Mouse (Mus musculus): ENCODE measurements around the gene Actn4. TPM values are rescaled to one million over a fixed set of nuclear protein-coding genes. Genes with fewer than 3 reads are reported as not detected.

Gene Actn4
- polyA plus RNA-seq (2015; fragmentation: Nextera tagmentation; extraction: Ambion mirVana): 319 and 341 TPM in 2 replicates

GRCm38 (mm10) chr7:28961927-28962670 lies at the start of gene Actn4:
Actn4 (minus strand) TSS chr7:28962340.
- Histone ChIP-seq H3K27ac (peak within 1 kb of the TSS; percentile 88), H3K9me3 (no peaks in the 10 kb centered on the region), H3K36me3 (no peaks in the 10 kb centered on the region), H3K27me3 (replicated peaks) (no peaks in the 10 kb centered on the region), H3K4me1 (peaks cover 47% of the 10 kb centered on the region), H3K9ac (peak within 1 kb of the TSS; percentile 90), H3K4me3 (replicated peaks) (peak within 1 kb of the TSS; percentile 82), H3K4me2 (peak within 1 kb of the TSS; percentile 69)
- WGBS: under 1% methylated on average over 76 of the region's 76 CpGs
- peak; percentile 91 for ATAC-seq (ENCODE audit: insufficient read depth, low FRiP score, low read depth)

DNA sequence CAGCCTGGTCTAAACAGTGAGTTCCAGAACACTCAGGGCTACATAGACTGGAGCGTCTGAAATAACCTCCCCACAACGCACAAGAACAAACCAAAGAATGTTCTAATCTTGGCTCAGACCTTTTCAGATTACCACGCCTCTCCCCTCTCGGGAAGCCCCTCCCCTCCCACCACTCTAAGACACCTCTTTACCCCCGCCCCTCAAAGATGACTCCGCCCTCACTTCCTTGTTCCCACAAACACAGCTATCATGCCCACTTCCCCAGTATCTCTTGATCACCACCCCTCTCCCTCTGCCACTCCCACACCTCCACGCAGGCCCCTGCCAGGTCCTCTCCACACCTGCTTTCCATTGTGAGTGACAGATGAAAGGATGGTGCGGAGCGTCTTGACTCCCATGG lies 46.6 kb upstream of the Actn4 start:
- H3K4me1 ChIP-seq: no peaks in the 10 kb centered on the region
- H3K27me3 ChIP-seq (replicated peaks): no peaks in the 10 kb centered on the region
- H3K9me3 ChIP-seq: no peaks in the 10 kb centered on the region
- no peak overlapping the region for H3K4me3 ChIP-seq (replicated peaks)
- ATAC-seq (ENCODE audit: insufficient read depth, low FRiP score, low read depth): no peak; the same call in 1 of the 2 replicates
- 68% methylated on average over 9 of the region's 9 CpGs for WGBS
- H3K27ac ChIP-seq: no peak overlapping the region
- H3K9ac ChIP-seq: no peak overlapping the region
- H3K36me3 ChIP-seq: no peaks in the 10 kb centered on the region
- no peak overlapping the region for H3K4me2 ChIP-seq

DNA sequence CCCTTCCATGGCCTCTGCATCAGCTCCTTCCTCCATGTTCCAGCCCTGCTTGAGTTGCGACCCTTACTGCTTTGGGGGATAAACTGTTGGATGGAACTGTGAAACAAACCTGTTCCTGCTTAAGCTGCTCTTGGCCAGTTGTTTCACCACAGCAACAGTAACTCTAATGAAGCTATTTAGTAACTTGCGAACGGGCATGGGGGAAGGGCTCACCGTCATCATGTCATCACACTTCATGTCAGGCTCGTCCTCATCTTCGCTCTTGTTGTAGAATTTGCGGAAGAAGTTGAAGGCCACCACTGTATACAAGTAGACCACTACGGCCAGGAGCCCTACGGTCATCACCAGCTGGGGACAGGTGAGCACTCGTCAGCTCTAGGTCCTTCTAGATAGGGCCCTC lies 46.0 kb upstream of the Actn4 start:
- Histone ChIP-seq H3K4me1 (no peaks in the 10 kb centered on the region), H3K4me3 (replicated peaks) (no peak overlapping the region), H3K27me3 (replicated peaks) (no peaks in the 10 kb centered on the region), H3K9ac (no peak overlapping the region), H3K4me2 (no peak overlapping the region), H3K9me3 (no peaks in the 10 kb centered on the region), H3K36me3 (no peaks in the 10 kb centered on the region), H3K27ac (no peak overlapping the region)
- no peak for ATAC-seq (ENCODE audit: insufficient read depth, low FRiP score, low read depth)
- 90% methylated on average over 10 of the region's 10 CpGs for WGBS

DNA sequence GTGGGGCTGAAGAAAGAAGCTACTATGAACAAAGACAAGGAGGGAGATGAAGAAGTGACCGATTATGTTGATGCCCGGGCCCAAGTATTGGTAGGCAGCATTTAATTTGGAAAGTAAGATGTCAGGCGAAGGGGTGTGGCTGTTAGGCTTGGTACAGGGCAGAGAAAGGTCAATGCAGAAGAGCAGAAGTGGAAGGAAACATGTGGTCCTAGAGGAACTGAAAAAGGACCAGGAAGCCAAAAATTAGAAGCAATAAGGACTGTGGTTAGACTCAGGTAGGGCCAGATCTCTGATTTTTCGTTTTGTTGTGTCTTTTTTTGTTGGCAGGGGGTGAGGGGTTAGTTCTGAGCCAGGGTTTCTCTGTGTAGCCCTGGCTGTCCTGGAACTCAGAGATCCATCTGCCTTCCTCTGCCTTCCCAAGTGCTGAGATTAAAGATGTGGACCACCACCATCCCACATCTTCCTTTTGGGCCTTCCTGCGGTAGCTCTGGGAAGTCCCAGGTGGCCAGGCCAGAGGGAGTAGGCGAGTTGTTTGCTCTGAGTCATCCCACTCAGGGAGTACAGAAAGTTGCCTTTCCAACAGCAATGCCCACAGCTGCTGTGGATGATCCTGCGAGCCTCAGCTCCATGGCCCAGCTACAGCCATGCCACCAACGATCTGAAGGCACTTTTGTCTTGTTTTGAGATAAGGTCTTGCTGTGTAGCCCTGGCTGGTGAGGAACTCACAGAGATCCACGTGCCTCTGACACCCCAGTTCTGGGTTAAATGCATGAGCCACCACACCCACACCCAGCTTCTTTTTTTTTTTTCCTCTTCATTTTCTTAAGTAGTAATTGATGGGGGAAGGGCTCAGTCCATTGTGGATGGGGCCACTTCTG lies 45.3 kb upstream of the Actn4 start:
- Histone ChIP-seq H3K9me3 (no peaks in the 10 kb centered on the region), H3K9ac (no peak overlapping the region), H3K4me2 (no peak overlapping the region), H3K27me3 (replicated peaks) (no peaks in the 10 kb centered on the region), H3K4me3 (replicated peaks) (no peak overlapping the region), H3K4me1 (no peaks in the 10 kb centered on the region), H3K36me3 (no peaks in the 10 kb centered on the region), H3K27ac (no peak overlapping the region)
- ATAC-seq (ENCODE audit: insufficient read depth, low FRiP score, low read depth): no peak
- 71% methylated on average over 9 of the region's 9 CpGs for WGBS

DNA sequence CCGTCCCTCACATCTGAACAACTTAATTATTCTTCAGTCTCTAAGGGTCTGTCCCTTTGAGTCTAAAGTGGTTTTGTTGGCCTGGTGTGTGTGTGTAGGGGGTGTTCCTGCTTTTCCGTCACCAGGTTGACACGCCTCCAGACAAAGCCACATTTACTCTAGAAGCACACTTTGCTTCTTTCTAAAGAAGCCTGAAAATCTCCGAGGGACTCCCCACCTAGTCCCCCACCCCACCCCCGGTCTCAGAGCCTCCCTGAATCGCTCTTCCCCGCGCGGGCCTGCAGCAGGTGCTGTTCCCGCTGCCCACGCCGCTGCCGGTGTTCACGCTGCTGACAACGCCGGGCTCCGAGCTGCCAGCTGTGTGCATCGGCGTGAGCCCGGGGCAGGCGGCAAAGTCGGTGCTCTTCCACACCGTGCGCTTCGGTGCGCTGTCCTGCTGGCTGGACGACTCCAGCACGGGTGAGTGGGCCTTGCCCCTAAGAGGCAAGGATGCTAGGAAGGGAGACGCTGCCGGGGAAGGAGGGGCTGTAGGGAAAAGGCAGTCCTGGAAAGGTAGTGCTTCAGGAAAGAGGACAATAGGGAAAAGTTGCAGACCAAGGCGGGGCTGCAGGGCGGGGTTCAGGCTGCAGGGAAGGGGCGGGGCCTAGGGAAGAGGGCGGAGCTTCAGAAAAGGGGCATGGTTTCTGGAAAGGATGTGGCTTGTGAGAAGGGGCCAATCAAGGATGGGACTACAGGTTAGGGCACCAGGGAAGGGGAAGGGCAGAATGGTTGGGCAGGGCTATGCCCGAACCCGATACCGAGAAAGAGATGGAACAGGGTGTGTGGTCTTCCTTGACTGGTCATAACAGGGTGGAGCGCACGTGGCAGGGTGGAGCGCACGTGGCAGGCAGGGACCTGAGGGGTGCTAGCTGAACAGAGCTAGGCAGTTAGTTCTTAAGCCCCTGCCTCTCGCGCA lies 38.8 kb upstream of the Actn4 start:
- Histone ChIP-seq H3K36me3 (no peaks in the 10 kb centered on the region), H3K4me2 (peak overlapping the region; percentile 97), H3K9ac (peak overlapping the region; percentile 55), H3K4me1 (0 out of 2 replicates have a peak, but pooled peaks cover 11% of the 10 kb centered on the region), H3K27me3 (replicated peaks) (no peaks in the 10 kb centered on the region), H3K4me3 (replicated peaks) (peak overlapping the region; percentile 50), H3K27ac (peak overlapping the region; percentile 41; the same call in 1 of the 2 replicates), H3K9me3 (no peaks in the 10 kb centered on the region)
- peak; percentile 90 for ATAC-seq (ENCODE audit: insufficient read depth, low FRiP score, low read depth)
- 4% methylated on average over 43 of the region's 43 CpGs for WGBS

- no peak for ATAC-seq (ENCODE audit: insufficient read depth, low FRiP score, low read depth)
- no peak overlapping the region for H3K4me3 ChIP-seq (replicated peaks)
- H3K4me1 ChIP-seq: no peaks in the 10 kb centered on the region
- WGBS: 82% methylated on average over 3 of the region's 3 CpGs
- no peaks in the 10 kb centered on the region for H3K9me3 ChIP-seq
- H3K4me2 ChIP-seq: no peak overlapping the region
- no peaks in the 10 kb centered on the region for H3K27me3 ChIP-seq (replicated peaks)
- H3K36me3 ChIP-seq: no peaks in the 10 kb centered on the region
- H3K9ac ChIP-seq: no peak overlapping the region
- H3K27ac ChIP-seq: no peak overlapping the region
Observed at GRCm38 (mm10) chr7:28993402-28993801, 31.3 kb upstream of the Actn4 start.

GRCm38 (mm10) chr7:28992997-28993396 lies 30.9 kb upstream of the Actn4 start:
- no peak overlapping the region for H3K4me2 ChIP-seq
- H3K27ac ChIP-seq: no peak overlapping the region
- ATAC-seq (ENCODE audit: insufficient read depth, low FRiP score, low read depth): no peak
- no peaks in the 10 kb centered on the region for H3K27me3 ChIP-seq (replicated peaks)
- H3K4me1 ChIP-seq: no peaks in the 10 kb centered on the region
- no peaks in the 10 kb centered on the region for H3K36me3 ChIP-seq
- 85% methylated on average over 3 of the region's 3 CpGs for WGBS
- H3K9ac ChIP-seq: no peak overlapping the region
- no peaks in the 10 kb centered on the region for H3K9me3 ChIP-seq
- no peak overlapping the region for H3K4me3 ChIP-seq (replicated peaks)

- Histone ChIP-seq H3K27ac (no peak overlapping the region), H3K4me1 (no peaks in the 10 kb centered on the region), H3K9me3 (no peaks in the 10 kb centered on the region), H3K4me3 (replicated peaks) (no peak overlapping the region), H3K9ac (no peak overlapping the region), H3K27me3 (replicated peaks) (no peaks in the 10 kb centered on the region), H3K36me3 (no peaks in the 10 kb centered on the region), H3K4me2 (no peak overlapping the region)
- ATAC-seq (ENCODE audit: insufficient read depth, low FRiP score, low read depth): no peak
- WGBS: 68% methylated on average over 5 of the region's 5 CpGs
Observed at GRCm38 (mm10) chr7:28991616-28992015, 29.5 kb upstream of the Actn4 start.

- Histone ChIP-seq H3K9me3 (no peaks in the 10 kb centered on the region), H3K4me3 (replicated peaks) (no peak overlapping the region), H3K4me2 (no peak overlapping the region), H3K9ac (no peak overlapping the region), H3K36me3 (no peaks in the 10 kb centered on the region), H3K27me3 (replicated peaks) (no peaks in the 10 kb centered on the region), H3K27ac (no peak overlapping the region), H3K4me1 (no peaks in the 10 kb centered on the region)
- ATAC-seq (ENCODE audit: insufficient read depth, low FRiP score, low read depth): peak; percentile 47; the same call in 1 of the 2 replicates
- WGBS: 53% methylated on average over 13 of the region's 14 CpGs
Observed at GRCm38 (mm10) chr7:28990766-28991273, 28.7 kb upstream of the Actn4 start.

DNA sequence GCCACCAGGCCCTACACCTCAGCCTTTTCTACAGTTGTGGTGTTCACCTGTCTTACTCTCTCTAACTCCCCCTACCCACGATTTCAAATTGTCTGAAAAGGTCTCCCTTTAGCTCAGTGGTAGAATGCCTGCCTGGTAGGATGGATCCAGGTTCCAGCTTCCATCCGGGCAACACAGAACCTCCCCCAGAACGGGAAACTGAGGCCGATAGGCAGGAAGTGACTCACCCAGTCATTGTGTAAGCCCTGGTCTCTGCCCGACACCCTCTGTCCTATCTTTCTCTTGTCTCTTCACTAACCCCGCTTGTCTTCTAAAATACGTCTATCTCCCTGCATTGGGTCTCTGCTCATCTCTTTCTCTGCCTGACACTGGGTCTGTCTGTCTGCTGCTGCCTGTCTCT lies 23.1 kb upstream of the Actn4 start:
- 81% methylated on average over 7 of the region's 7 CpGs for WGBS
- H3K4me2 ChIP-seq: no peak overlapping the region
- H3K4me1 ChIP-seq: peaks cover 12% of the 10 kb centered on the region
- no peaks in the 10 kb centered on the region for H3K9me3 ChIP-seq
- no peak overlapping the region for H3K27ac ChIP-seq
- H3K4me3 ChIP-seq (replicated peaks): no peak overlapping the region
- no peaks in the 10 kb centered on the region for H3K27me3 ChIP-seq (replicated peaks)
- H3K36me3 ChIP-seq: no peaks in the 10 kb centered on the region
- H3K9ac ChIP-seq: no peak overlapping the region
- ATAC-seq (ENCODE audit: insufficient read depth, low FRiP score, low read depth): no peak

DNA sequence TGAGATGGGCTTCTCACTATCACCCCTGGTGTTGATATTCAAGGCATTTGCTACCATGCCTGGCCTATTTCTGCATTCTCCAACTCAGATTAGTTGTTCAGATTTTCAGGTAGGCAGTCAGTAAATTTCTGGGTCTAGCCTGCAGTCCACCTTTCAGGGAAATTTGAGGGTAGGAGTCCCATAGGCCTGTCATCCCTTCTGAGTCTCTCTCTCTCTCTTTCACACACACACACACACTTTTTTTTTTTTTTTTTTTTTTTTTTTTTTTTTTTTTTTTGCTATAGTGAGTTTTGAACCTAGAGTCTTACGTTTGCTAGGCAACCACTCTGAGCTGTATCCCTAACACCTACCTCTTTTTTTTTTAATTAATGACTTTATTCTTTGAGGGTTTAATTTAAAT lies 22.3 kb upstream of the Actn4 start:
- Histone ChIP-seq H3K27me3 (replicated peaks) (no peaks in the 10 kb centered on the region), H3K9me3 (no peaks in the 10 kb centered on the region), H3K27ac (no peak overlapping the region), H3K4me2 (no peak overlapping the region), H3K36me3 (no peaks in the 10 kb centered on the region), H3K4me1 (peaks cover 12% of the 10 kb centered on the region), H3K4me3 (replicated peaks) (no peak overlapping the region), H3K9ac (no peak overlapping the region)
- WGBS: 100% methylated on average over 1 of the region's 1 CpGs
- no peak for ATAC-seq (ENCODE audit: insufficient read depth, low FRiP score, low read depth)

Measured in stomach, embryonic 15.5 days (tissue).